Mouse (Mus musculus) G1E (cell line): ENCODE data around the gene Onecut3. TPM values are rescaled to one million over a fixed set of nuclear protein-coding genes. Genes with fewer than 3 reads are reported as not detected.

Experiments used
- ATAC-seq: 2 replicates; pipeline ENCODE4 v1.8.0; 2016; ENCODE audit warnings: mild to moderate bottlenecking; ENCODE audit not compliant: insufficient number of reproducible peaks, poor library complexity, low FRiP score, severe bottlenecking; ENCODE audit errors: extremely low read depth
- DNase-seq: peaks from one replicate; pipeline ENCODE4 v3.0.0; 2012; ENCODE audit warnings: low spot score
- H3K27me3 ChIP-seq: 2 replicates; pipeline ENCODE4 v1.6.1; 2012; ENCODE audit warnings: mild to moderate bottlenecking, low read length, inconsistent platforms; ENCODE audit not compliant: insufficient read depth
- H3K36me3 ChIP-seq: replicated peaks from 2 replicates; pipeline ENCODE3; 2012; ENCODE audit warnings: mild to moderate bottlenecking, inconsistent platforms
- H3K4me1 ChIP-seq: 2 replicates; pipeline ENCODE4 v1.6.1; 2012; ENCODE audit warnings: low read depth, low read length, inconsistent platforms, mixed read lengths; ENCODE audit not compliant: insufficient read depth
- H3K4me3 ChIP-seq: 2 replicates; pipeline ENCODE4 v1.5.1; 2012; ENCODE audit warnings: low read depth, mild to moderate bottlenecking, inconsistent platforms, low read length, moderate library complexity, mixed read lengths
- H3K9me3 ChIP-seq: replicated peaks from 2 replicates; pipeline ENCODE4 v1.6.1; 2012; ENCODE audit warnings: inconsistent platforms
- CTCF ChIP-seq: IDR thresholded peaks from 2 replicates; pipeline ENCODE4 v1.5.1; 2012; ENCODE audit warnings: low read depth, low read length, inconsistent platforms, mixed read lengths
- GATA1 ChIP-seq: IDR thresholded peaks from 2 replicates; pipeline ENCODE4 v1.6.1; 2012; ENCODE audit warnings: borderline replicate concordance, low read length, inconsistent platforms, mixed read lengths
- GATA2 ChIP-seq: IDR thresholded peaks from 2 replicates; pipeline ENCODE4 v1.6.1; 2012; ENCODE audit warnings: low read depth, low read length, inconsistent platforms, borderline replicate concordance
- POLR2AphosphoS5 ChIP-seq: IDR thresholded peaks from 2 replicates; pipeline ENCODE4 v1.6.1; 2012; ENCODE audit warnings: low read depth, low read length, inconsistent platforms; ENCODE audit not compliant: insufficient replicate concordance
- TAL1 ChIP-seq: conservative IDR thresholded peaks from 2 replicates; pipeline ENCODE4 v1.6.1; 2012; ENCODE audit warnings: low read depth, low read length, inconsistent platforms, mixed read lengths
- polyA plus RNA-seq: library from polyadenylated mRNA; stranded (reverse); fragments of >175 nt; gene quantifications from 2 replicates; pipeline ENCODE4 v1.2.3, GENCODE M21; 2012
- total RNA-seq, 2 experiments: library from RNA; stranded (forward) in 1 of 2; stranded (reverse) in 1 of 2; fragments of 200-1000 nt in 1 of 2; fragments of >200 nt in 1 of 2; fragmentation: Nextera tagmentation in 1 of 2; gene quantifications; 2 replicates each; pipeline ENCODE4 v1.2.3; 2014 to 2017

Gene Onecut3
- total and polyA plus RNA-seq, 3 experiments: 0.11 TPM; not detected in 2

- no peak for DNase-seq
- Histone ChIP-seq H3K4me3 (no peak overlapping the region), H3K36me3 (no peaks in the 10 kb centered on the region), H3K27me3 (peaks cover 74% of the 10 kb centered on the region), H3K4me1 (peaks cover 42% of the 10 kb centered on the region), H3K9me3 (no peaks in the 10 kb centered on the region)
- TF ChIP-seq CTCF: no peak
- no peak for TF ChIP-seq GATA2
- TF ChIP-seq GATA1: no peak
- TF ChIP-seq TAL1: no peak
- no peak for TF ChIP-seq POLR2AphosphoS5
- no peak for ATAC-seq
Measured at GRCm38 (mm10) chr10:80532783-80533182, 38.1 kb downstream of the Onecut3 start.

- ATAC-seq: no peak
- Histone ChIP-seq H3K27me3 (peaks cover 72% of the 10 kb centered on the region), H3K4me3 (no peak overlapping the region), H3K9me3 (no peaks in the 10 kb centered on the region), H3K4me1 (peaks cover 46% of the 10 kb centered on the region), H3K36me3 (no peaks in the 10 kb centered on the region)
- DNase-seq: no peak
- no peak for TF ChIP-seq TAL1
- no peak for TF ChIP-seq CTCF
- TF ChIP-seq GATA1: no peak
Measured at GRCm38 (mm10) chr10:80533704-80534103, 39.1 kb downstream of the Onecut3 start.

DNA sequence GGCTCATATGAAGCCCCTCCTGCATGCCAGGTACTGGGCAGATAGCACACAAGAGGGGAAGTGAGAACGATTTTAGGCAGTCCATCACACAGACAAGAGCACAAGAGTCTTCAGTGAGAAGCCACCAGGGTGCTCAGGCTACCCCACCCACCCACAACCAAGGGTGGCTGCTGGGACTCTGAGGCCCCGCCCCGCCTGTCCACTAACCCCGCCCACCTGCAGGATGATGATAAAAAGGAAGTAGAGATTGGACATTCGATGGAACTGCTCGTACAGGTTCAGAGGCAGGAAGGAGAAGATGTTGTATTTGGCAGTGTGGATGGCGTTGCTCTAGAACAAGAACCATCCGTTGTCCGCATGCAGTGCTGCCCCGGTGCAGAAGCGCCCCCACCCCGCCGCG lies 40.4 kb downstream of the Onecut3 start:
- Histone ChIP-seq H3K27me3 (peaks cover 62% of the 10 kb centered on the region), H3K4me3 (peak overlapping the region; percentile 69), H3K4me1 (peaks cover 59% of the 10 kb centered on the region), H3K9me3 (no peaks in the 10 kb centered on the region), H3K36me3 (peaks cover under 1% of the 10 kb centered on the region)
- ATAC-seq: no peak
- TF ChIP-seq TAL1: no peak
- no peak for TF ChIP-seq GATA2
- TF ChIP-seq POLR2AphosphoS5: no peak
- no peak for TF ChIP-seq GATA1
- TF ChIP-seq CTCF: no peak
- peak; percentile 71 for DNase-seq

DNA sequence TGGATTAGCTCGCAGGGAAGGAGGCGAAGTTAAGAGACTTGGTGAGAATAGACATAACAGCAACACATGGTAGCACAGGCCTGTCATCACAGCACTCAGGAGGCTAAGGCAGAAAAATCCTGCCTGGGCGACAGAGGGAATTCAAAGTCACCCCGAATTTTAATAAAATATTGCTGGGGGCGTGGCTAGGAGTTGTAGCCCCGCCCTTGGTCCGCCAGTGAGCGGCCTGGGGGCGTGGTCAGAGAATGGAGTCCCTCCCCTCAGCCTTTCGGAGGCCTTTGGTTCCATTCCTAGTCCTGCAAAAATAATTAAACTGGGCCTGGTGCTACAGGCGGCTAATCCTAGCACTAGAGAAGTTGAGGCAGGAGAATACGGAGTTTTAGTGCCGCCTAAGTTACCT lies 41.1 kb downstream of the Onecut3 start:
- H3K4me3 ChIP-seq: peak overlapping the region; percentile 69
- no peaks in the 10 kb centered on the region for H3K9me3 ChIP-seq
- H3K36me3 ChIP-seq: peaks cover 7% of the 10 kb centered on the region
- H3K27me3 ChIP-seq: peaks cover 61% of the 10 kb centered on the region
- ATAC-seq (no peak), DNase-seq (no peak)
- TF ChIP-seq POLR2AphosphoS5 (no peak), CTCF (no peak), GATA1 (no peak), TAL1 (no peak), GATA2 (no peak)
- H3K4me1 ChIP-seq: peaks cover 62% of the 10 kb centered on the region

DNA sequence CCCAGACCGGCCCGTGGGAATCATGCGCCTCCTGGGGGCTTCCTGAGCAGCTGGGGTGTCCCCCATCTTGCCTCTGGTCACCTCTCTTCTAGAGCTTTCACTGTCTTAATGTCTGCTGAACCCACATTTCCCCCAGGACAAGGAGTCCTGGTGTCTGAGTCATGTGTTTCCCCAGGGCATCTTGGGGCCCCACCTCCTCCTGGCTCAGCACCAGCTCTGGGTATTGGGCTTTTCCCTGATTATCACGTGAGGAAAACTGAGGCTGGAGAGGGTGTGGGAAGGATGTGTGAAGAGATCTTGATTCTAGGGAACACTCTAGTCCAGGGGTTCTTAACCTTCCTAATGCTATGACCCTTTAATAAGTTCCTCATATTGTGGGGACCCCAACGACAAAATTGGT lies 43.5 kb downstream of the Onecut3 start:
- H3K4me3 ChIP-seq: no peak overlapping the region
- peaks cover 63% of the 10 kb centered on the region for H3K4me1 ChIP-seq
- DNase-seq (no peak), ATAC-seq (no peak)
- no peaks in the 10 kb centered on the region for H3K9me3 ChIP-seq
- peaks cover 39% of the 10 kb centered on the region for H3K27me3 ChIP-seq
- TF ChIP-seq CTCF: no peak
- TF ChIP-seq GATA1: no peak
- TF ChIP-seq POLR2AphosphoS5: no peak
- no peak for TF ChIP-seq TAL1
- no peak for TF ChIP-seq GATA2
- H3K36me3 ChIP-seq: peaks cover 31% of the 10 kb centered on the region

- peaks cover 38% of the 10 kb centered on the region for H3K36me3 ChIP-seq
- H3K4me1 ChIP-seq: peaks cover 59% of the 10 kb centered on the region
Measured at GRCm38 (mm10) chr10:80538710-80539394, 44.2 kb downstream of the Onecut3 start, which contains the start of gene Atp8b3. Gene Atp8b3, minus strand, starts transcription at chr10:80539124.

GRCm38 (mm10) chr10:80539493-80539892 lies 44.9 kb downstream of the Onecut3 start:
- DNase-seq: no peak
- ATAC-seq: no peak
- Histone ChIP-seq H3K4me3 (no peak overlapping the region), H3K27me3 (peaks cover 28% of the 10 kb centered on the region), H3K36me3 (peaks cover 44% of the 10 kb centered on the region), H3K4me1 (peaks cover 53% of the 10 kb centered on the region), H3K9me3 (no peaks in the 10 kb centered on the region)
- TF ChIP-seq GATA2 (no peak), GATA1 (no peak), POLR2AphosphoS5 (no peak), CTCF (no peak), TAL1 (no peak)

More at GRCm38 (mm10) chr10:80538710-80539394, 44.2 kb downstream of the Onecut3 start, which contains the start of gene Atp8b3:
- Histone ChIP-seq H3K9me3 (no peaks in the 10 kb centered on the region), H3K4me3 (peak within 1 kb of the TSS; percentile 55; the same call in 1 of the 2 replicates), H3K27me3 (peaks cover 33% of the 10 kb centered on the region)
- DNase-seq (peak; percentile 75), ATAC-seq (peak; percentile 86)
- TF ChIP-seq POLR2AphosphoS5 (no peak), GATA1 (no peak), CTCF (no peak), GATA2 (no peak), TAL1 (no peak)
